ENCODE assay signal across 7 mouse cellular contexts in genomic region chr5:52254602-52255071, GRCm38 (mm10).
DNase-seq lines count a peak whose midpoint lies in the region; ATAC-seq lines count a peak whose summit lies in the region.

No protein-coding gene starts in this region.

- peak; percentile 15 for DNase-seq in kidney, adult 11 months
- no peak for DNase-seq in hindbrain, embryonic 14.5 days (ENCODE audit: low spot score)
- DNase-seq in right cerebral cortex, postnatal 4 days, result no peak
- no peak for DNase-seq in thymus, postnatal 4 days

- peak; percentile 67; the same call in 1 of the 2 replicates for ATAC-seq in embryonic facial prominence, embryonic 12.5 days (ENCODE audit: insufficient number of reproducible peaks, insufficient read depth, low FRiP score, low TSS enrichment)
- no peak for ATAC-seq in neural tube, embryonic 15.5 days (ENCODE audit: low FRiP score)
- no peak for ATAC-seq in hindbrain, embryonic 14.5 days (ENCODE audit: low FRiP score)

- no peak overlapping the region for H3K27ac ChIP-seq in brown adipose tissue, adult 24 weeks (replicated peaks; ENCODE audit: low read depth, low read length)
- no peak overlapping the region for H3K27ac ChIP-seq in embryonic facial prominence, embryonic 12.5 days
- no peak overlapping the region for H3K27ac ChIP-seq in neural tube, embryonic 15.5 days (replicated peaks)
- no peak overlapping the region for H3K27ac ChIP-seq in hindbrain, embryonic 14.5 days

- no peaks in the 10 kb centered on the region for H3K4me1 ChIP-seq in brown adipose tissue, adult 24 weeks (ENCODE audit: control insufficient read depth, insufficient read depth, insufficient read length, low read length)
- 0 out of 2 replicates have a peak, but pooled peaks cover 10% of the 10 kb centered on the region for H3K4me1 ChIP-seq in embryonic facial prominence, embryonic 12.5 days
- no peaks in the 10 kb centered on the region for H3K4me1 ChIP-seq in neural tube, embryonic 15.5 days
- no peaks in the 10 kb centered on the region; the same call in 1 of the 2 replicates for H3K4me1 ChIP-seq in hindbrain, embryonic 14.5 days (replicated peaks; ENCODE audit: control insufficient read depth, insufficient read depth, low read length)

- H3K4me3 ChIP-seq in brown adipose tissue, adult 24 weeks (ENCODE audit: insufficient read depth, low read depth, low read length), result peak overlapping the region; percentile 7; the same call in 1 of the 2 replicates
- H3K4me3 ChIP-seq in embryonic facial prominence, embryonic 12.5 days, result no peak overlapping the region
- no peak overlapping the region for H3K4me3 ChIP-seq in neural tube, embryonic 15.5 days (replicated peaks)
- no peak overlapping the region for H3K4me3 ChIP-seq in hindbrain, embryonic 14.5 days (replicated peaks; ENCODE audit: low read length)

- H3K27me3 ChIP-seq in embryonic facial prominence, embryonic 12.5 days, result no peaks in the 10 kb centered on the region
- H3K27me3 ChIP-seq in neural tube, embryonic 15.5 days (replicated peaks), result no peaks in the 10 kb centered on the region
- no peaks in the 10 kb centered on the region for H3K27me3 ChIP-seq in hindbrain, embryonic 14.5 days (ENCODE audit: control insufficient read depth, insufficient read depth, low read length)

- H3K9me3 ChIP-seq in embryonic facial prominence, embryonic 12.5 days, result no peaks in the 10 kb centered on the region
- no peaks in the 10 kb centered on the region for H3K9me3 ChIP-seq in neural tube, embryonic 15.5 days (replicated peaks)
- H3K9me3 ChIP-seq in hindbrain, embryonic 14.5 days (ENCODE audit: control insufficient read depth, low read length), result no peaks in the 10 kb centered on the region

- peak overlapping the region; percentile 14; the same call in 1 of the 2 replicates for H3K4me2 ChIP-seq in embryonic facial prominence, embryonic 12.5 days (replicated peaks)
- peak overlapping the region; percentile 1; the same call in 1 of the 2 replicates for H3K4me2 ChIP-seq in neural tube, embryonic 15.5 days
- H3K4me2 ChIP-seq in hindbrain, embryonic 14.5 days (replicated peaks), result no peak overlapping the region

- no peaks in the 10 kb centered on the region for H3K36me3 ChIP-seq in embryonic facial prominence, embryonic 12.5 days
- H3K36me3 ChIP-seq in neural tube, embryonic 15.5 days, result no peaks in the 10 kb centered on the region
- no peaks in the 10 kb centered on the region for H3K36me3 ChIP-seq in hindbrain, embryonic 14.5 days (replicated peaks; ENCODE audit: control insufficient read depth, insufficient read depth)

- no peak overlapping the region for H3K9ac ChIP-seq in embryonic facial prominence, embryonic 12.5 days
- no peak overlapping the region for H3K9ac ChIP-seq in neural tube, embryonic 15.5 days (replicated peaks)
- H3K9ac ChIP-seq in hindbrain, embryonic 14.5 days, result no peak overlapping the region

- WGBS in embryonic facial prominence, embryonic 12.5 days, result 63% methylated on average over 14 of the region's 14 CpGs
- WGBS in neural tube, embryonic 15.5 days, result 74% methylated on average over 14 of the region's 14 CpGs
- WGBS in hindbrain, embryonic 14.5 days, result 79% methylated on average over 14 of the region's 14 CpGs
